Comparison of ENCODE assay signal across 28 mouse cellular contexts in the genomic region with DNA sequence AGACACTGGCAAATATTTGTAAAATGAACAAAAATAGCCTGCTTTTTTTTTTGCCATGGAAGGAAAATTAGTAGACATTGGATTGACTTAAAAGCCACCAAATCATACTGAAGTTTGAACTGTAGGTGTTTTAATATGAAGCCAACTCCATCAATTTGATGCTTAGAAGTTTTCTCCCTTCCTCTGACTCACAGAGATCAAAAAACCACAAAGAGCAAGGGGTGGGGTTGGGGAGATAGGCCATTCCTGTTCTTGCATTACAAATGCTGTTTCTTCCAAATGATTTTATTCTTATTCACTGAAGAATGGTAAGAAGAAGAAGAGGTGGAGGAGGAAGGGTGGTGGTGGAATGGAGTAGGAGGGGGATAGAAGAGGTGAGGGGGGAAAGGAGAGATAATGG. TPM values are rescaled to one million over a fixed set of nuclear protein-coding genes. Genes with fewer than 3 reads are reported as not detected.
"Had no signal": no experiment of that assay in that cellular context is flagged by ENCODE, and none has a peak within 500 bp of the region (broad histone marks: within the 10 kb centered on the region; RNA-seq: fewer than 3 reads in every experiment).

No protein-coding gene starts in this region.

- H3K4me1 ChIP-seq: embryonic facial prominence, embryonic 12.5 days; embryonic facial prominence, embryonic 13.5 days; embryonic facial prominence, embryonic 15.5 days; forebrain, embryonic 12.5 days; forebrain, embryonic 13.5 days; forebrain, embryonic 15.5 days; heart, embryonic 10.5 days had no signal

- H3K9me3 ChIP-seq: embryonic facial prominence, embryonic 10.5 days; embryonic facial prominence, embryonic 12.5 days; embryonic facial prominence, embryonic 13.5 days; embryonic facial prominence, embryonic 15.5 days; forebrain, embryonic 10.5 days; forebrain, embryonic 12.5 days; forebrain, embryonic 13.5 days; forebrain, embryonic 15.5 days; heart, embryonic 10.5 days had no signal

- H3K27ac ChIP-seq: embryonic facial prominence, embryonic 10.5 days; embryonic facial prominence, embryonic 12.5 days; embryonic facial prominence, embryonic 13.5 days; embryonic facial prominence, embryonic 15.5 days; forebrain, embryonic 10.5 days; forebrain, embryonic 12.5 days; forebrain, embryonic 13.5 days; forebrain, embryonic 15.5 days; gastrocnemius, adult 2 months; heart, adult 2 months; heart, embryonic 10.5 days had no signal

- DNase-seq: cerebellum, adult 9-10 months; cerebellum, adult 9-11 months; cerebellum, postnatal 10 days; cerebellum, postnatal 14 days; cerebellum, postnatal 25 days; cerebellum, postnatal 36 days; embryo, embryonic 11 days; forebrain, postnatal 0 days; gastrocnemius, adult 2 months; gastrocnemius, postnatal 10 days; gastrocnemius, postnatal 14 days; gastrocnemius, postnatal 25 days; gastrocnemius, postnatal 36 days; heart, adult 18-20 months; heart, adult 2 months had no signal

- H3K9ac ChIP-seq: embryonic facial prominence, embryonic 12.5 days; embryonic facial prominence, embryonic 13.5 days; embryonic facial prominence, embryonic 15.5 days; forebrain, embryonic 12.5 days; forebrain, embryonic 13.5 days; forebrain, embryonic 15.5 days; forebrain, postnatal 0 days had no signal

- H3K4me2 ChIP-seq: embryonic facial prominence, embryonic 12.5 days; embryonic facial prominence, embryonic 13.5 days; embryonic facial prominence, embryonic 15.5 days; forebrain, embryonic 12.5 days; forebrain, embryonic 13.5 days; forebrain, embryonic 15.5 days; heart, embryonic 11.5 days had no signal

- H3K4me3 ChIP-seq: embryonic facial prominence, embryonic 10.5 days; embryonic facial prominence, embryonic 12.5 days; embryonic facial prominence, embryonic 13.5 days; embryonic facial prominence, embryonic 15.5 days; erythroblast, embryonic 14.5 days; forebrain, embryonic 10.5 days; forebrain, embryonic 12.5 days; forebrain, embryonic 13.5 days; forebrain, embryonic 15.5 days; gastrocnemius, adult 2 months; heart, adult 2 months; heart, embryonic 10.5 days had no signal

- H3K36me3 ChIP-seq: embryonic facial prominence, embryonic 10.5 days; embryonic facial prominence, embryonic 12.5 days; embryonic facial prominence, embryonic 13.5 days; embryonic facial prominence, embryonic 15.5 days; forebrain, embryonic 10.5 days; forebrain, embryonic 12.5 days; forebrain, embryonic 15.5 days; heart, embryonic 10.5 days had no signal

- ATAC-seq: forebrain, embryonic 13.5 days; forebrain, embryonic 14.5 days; forebrain, embryonic 15.5 days; forebrain, embryonic 16.5 days; forebrain, postnatal 0 days had no signal

- H3K27me3 ChIP-seq: embryonic facial prominence, embryonic 12.5 days; embryonic facial prominence, embryonic 13.5 days; embryonic facial prominence, embryonic 15.5 days; forebrain, embryonic 12.5 days; forebrain, embryonic 13.5 days; forebrain, embryonic 15.5 days had no signal

RNA-seq across cellular contexts. Expression of gene Syn3, which starts 52.0 kb away (rescaled TPM):
- polyA plus RNA-seq: erythroblast, embryonic 14.5 days had no signal
